Mouse (Mus musculus) cerebellum, adult 18-20 months (tissue): Measurements from ENCODE around the gene Thbd.

ENCODE experiments used
- DNase-seq, 2 experiments: peaks; one replicate each; pipeline ENCODE4 v3.0.0; 2021

The Thbd gene

DNA sequence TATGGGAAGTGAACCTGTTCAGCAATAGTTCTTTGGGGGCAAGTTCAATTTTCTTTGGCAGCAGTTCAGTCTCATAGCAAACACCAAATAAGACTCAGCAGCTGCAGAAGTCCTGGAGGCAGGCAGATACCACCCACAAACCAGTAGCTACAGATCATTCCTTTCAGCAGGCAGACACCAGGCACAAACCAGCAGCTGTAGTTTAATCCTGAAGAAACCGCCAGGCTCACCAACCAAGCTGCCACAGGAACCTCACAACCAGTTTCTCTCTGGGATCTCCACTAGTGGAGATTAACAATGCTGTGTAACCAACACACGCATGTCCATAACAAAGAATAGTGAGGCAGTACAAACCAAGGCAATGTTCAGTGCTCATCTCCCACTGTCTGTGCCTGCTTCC lies 26.9 kb downstream of the Thbd start:
- DNase-seq, result no peak

DNA sequence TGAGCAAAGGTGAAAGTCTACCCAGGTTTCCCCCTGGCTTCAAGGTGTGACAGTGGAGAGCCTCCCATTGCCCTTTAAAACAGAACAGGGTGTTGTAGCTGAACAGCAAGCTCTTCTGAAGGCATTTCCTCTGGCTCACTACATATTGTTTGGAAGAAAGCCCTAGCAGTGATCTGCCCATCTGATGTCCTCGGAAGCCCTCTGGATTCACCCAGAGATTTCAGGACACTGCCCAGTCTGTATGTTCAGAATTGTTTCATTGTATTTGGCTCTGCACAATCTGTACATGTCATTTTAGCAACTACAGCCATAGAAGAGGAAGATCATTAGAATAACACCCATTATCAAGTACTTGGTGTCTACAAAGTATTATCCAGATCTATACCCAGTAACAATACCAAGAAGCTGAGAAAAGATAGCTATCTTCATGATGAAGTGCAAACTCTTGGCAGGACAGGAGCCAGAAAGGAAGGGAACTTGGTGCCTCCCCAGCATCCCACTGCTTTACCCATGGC lies 28.0 kb downstream of the Thbd start:
- no peak for DNase-seq

DNA sequence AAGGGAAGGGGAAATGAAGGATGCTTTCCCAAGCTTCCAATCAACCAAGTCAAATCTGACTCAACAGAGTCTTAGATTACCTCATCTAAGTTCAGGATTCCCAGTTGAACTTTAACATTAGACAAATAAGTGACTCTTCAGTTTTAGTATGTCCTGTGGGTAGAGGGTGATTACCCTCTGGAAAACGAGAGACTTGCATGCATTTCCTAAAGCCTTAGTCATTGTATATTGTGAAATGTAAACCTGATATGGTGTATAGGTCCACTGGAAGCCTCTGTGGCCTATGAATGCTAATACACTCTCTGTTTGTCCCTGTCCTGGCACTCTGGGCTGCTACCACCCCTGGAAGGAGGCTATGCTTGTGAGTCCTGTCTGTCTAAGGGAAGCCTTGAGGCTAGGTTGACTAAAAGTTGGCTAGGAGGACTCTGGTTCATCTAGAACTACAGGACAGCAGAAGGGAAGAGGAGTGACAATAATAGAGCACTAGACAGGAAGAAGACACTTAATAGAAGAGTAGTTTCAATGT lies 29.1 kb downstream of the Thbd start:
- no peak for DNase-seq

DNA sequence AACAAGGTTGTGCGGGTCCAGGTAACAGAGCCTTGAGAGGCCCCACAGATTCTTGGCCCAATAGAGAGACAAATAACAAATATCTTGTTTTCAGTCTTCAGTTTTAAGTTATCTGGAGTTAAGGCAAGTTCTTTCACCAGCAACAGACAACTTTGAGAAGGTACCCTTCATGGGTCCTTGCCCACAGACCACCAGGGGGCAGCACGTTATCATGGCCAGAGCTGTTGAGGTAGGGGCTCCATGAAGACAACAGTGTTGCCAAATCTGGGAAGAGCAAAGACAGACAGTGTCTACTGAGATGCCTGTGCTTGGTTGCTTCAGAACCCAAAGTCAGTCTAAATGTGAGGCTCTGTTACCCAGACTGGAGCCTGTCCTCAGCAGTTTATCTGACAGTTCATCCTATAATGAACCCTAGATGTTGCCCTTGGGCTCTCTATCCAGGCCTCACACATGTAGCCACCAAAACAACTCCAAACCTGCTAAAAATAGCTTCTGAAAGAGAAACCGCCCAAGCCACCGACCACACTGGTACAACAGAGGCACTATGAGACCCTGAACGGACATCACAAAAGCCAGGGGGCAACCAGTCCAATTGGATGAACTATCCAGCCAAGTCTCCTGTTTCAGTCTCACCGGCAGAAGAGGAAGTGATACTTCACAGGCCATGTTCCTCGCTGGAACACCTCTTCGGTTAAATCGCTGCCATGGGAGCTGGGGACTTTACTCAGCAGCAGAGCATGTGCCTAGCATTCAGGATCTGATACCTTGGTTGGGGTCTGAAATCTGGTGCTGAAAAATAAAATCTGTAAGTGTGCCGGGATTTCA lies 32.5 kb downstream of the Thbd start:
- no peak for DNase-seq

DNA sequence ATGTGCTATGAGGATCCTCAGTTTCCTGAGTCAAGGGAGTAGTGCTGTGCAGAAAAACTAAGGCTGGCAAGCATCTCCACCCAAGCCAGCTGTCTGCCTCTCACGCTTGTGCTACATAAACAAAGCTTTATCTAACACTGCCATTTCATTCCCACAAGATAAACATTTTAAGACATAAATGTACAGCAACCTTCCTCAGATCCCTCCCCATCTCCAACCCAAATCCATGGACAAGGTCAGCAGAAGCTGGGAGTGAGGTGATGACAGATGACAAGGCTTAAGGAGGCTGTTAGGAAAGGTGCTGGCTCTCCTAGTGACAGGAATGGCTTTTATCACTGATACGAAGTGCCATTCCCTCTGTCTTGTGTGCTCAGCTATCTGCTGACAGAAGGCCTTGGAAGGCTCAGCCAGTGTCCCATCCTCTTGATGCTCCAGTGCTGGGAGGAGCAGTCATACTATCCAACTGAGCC lies 34.4 kb downstream of the Thbd start:
- DNase-seq, result no peak

DNA sequence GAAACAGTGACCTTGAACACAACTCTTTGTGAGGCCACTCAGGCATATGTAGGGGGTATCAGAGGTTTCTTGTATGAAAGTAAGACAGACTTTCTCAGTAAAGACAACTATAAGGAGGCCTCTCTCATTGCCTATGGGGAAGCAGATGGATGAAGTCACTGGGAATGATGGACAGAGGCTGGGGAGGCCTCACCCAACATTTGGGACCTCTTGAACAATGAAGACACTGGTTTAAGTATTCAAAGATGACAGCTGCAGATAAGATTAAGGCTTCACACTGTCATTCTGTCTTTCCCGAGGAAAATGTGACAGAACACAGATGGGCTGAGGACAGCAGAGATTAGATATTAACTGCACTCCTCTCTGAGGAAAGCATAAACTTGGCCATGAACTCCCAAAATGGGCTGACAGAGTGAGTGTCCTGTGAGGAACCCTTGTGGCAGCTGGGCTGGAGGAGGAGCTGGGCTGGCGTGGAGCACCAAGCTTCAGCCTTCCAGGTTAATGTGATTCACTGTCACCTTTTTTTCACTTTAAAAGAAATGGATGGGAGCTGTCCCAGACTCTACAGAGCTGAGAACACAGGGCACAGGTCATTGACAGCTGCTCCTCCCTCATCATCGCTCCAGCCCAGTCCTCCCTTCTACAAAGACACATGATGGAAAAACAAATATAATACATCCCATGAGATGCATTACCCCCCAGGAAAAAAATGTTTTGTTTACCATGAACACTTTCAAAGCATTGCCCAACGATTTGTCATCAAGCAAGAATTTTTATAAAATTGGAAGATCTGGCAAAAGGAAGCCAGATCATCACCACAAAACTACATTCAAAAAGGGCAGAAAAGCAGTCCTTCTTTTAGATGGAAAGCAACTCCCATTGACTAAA lies 36.0 kb downstream of the Thbd start:
- no peak for DNase-seq

GRCm38 (mm10) chr2:148365227-148365626 lies 42.8 kb downstream of the Thbd start:
- no peak for DNase-seq

DNA sequence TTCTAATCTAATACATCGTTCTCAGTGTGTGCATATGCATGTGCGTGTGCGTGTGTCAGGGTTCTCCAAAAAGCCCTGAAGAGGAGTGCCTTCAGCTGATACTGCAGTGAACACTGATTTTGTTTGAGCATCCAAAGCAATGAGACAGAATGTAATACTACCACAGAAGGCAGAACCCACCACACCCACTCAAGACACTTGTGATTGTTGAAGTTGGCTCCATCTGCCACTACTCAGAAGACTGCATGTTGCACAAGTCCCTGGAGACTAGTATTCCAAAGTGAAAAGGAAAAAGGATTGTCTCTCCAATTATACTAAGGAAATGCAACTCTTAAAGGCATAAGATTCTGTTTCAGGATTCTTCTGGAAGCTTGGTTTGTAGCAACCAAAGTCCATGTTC lies 43.5 kb downstream of the Thbd start:
- no peak for DNase-seq

DNA sequence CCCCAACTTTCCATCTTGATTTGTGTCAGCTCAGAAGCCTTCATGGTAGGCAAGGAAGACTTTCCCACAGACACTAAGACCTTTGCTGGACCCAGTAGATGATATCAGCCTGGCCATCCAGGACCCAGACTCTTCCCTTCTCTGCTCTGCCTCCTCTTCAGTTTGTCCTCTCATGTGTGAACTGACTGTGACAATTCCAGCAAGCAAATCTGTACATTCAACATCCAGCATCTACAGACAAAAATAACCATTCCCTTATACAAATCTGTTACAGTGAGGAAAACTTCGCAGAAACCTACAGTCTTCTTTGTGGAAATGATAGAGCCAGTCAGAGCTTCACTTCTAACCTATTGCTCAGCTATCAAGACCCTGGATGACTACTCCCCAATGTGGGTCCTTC lies 50.8 kb downstream of the Thbd start:
- no peak for DNase-seq
